ENCODE assay signal across 9 mouse cellular contexts in the genomic region with DNA sequence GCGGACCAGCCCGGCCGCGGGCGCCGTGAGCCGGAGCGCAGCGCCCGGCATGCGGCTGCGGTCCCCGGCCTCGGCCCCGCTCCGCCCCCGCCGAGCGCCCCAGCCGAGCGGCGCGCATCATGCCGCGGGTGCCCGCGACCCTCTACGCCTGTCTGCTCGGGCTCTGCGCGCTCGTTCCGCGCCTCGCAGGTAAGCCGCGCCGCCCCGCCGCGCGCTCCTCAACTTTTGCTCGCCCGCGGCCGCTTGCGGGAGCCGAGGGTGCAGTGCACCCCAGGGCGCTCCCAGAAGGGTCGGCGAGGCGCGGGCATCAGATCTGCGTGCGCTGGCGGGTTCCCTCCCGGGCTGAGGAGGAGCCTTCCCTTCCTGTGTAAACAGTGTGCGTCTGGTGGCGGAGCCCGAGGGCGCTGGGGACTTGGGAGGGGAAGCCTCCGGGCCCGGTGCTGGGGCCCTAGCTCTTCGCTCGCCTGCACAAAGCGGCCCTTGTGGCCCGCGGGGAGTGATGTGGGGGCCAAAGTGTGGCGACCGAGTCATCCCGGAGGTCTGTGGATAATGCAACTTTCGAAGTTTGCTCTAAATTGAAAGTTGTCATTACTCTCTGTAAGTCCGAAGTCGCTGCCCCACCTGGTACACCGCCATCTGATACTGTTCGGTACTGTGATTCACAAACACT. TPM values are rescaled to one million over a fixed set of nuclear protein-coding genes. Genes with fewer than 3 reads are reported as not detected.
DNase-seq lines count a peak whose midpoint lies in the region; ATAC-seq and TF ChIP-seq lines count a peak whose summit lies in the region.
"Had no signal": no experiment of that assay in that cellular context is flagged by ENCODE, and none has a peak within 500 bp of the region (broad histone marks: within the 10 kb centered on the region; RNA-seq: fewer than 3 reads in every experiment).

No protein-coding gene starts in this region.

- peak; percentile 75 for ATAC-seq in forebrain, postnatal 0 days
- peak; percentile 44 for ATAC-seq in hindbrain, embryonic 12.5 days (ENCODE audit: low FRiP score)
- ATAC-seq in limb, embryonic 11.5 days (ENCODE audit: insufficient number of reproducible peaks, low FRiP score, low TSS enrichment, low read depth) = peak; percentile 37

- DNase-seq in left cerebral cortex, adult 2 months (ENCODE audit: extremely low spot score in 1 of 2, low spot score in 2 of 2) = peak in 1 of 2 experiments; percentile 18
- no peak for DNase-seq in left cerebral cortex, postnatal 14 days (ENCODE audit: low spot score in 2 of 2)
- DNase-seq in cerebellum, adult 11 months = peak; percentile 47
- peak; percentile 43 for DNase-seq in forebrain, postnatal 0 days
- peak; percentile 70 for DNase-seq in limb, embryonic 11.5 days (ENCODE audit: low spot score)
- DNase-seq in mesoderm, embryonic 11.5 days (ENCODE audit: low read depth, low spot score) = peak; percentile 44

- 2% methylated on average over 67 of the region's 76 CpGs for WGBS in forebrain, postnatal 0 days
- under 1% methylated on average over 58 of the region's 76 CpGs for WGBS in hindbrain, embryonic 12.5 days
- 0% methylated on average over 47 of the region's 76 CpGs for WGBS in limb, embryonic 11.5 days

- H3K4me2 ChIP-seq in forebrain, postnatal 0 days (ENCODE audit: low read depth) = peak overlapping the region; percentile 98
- H3K4me2 ChIP-seq in hindbrain, embryonic 12.5 days (replicated peaks) = peak overlapping the region; percentile 99
- peak overlapping the region; percentile 76 for H3K4me2 ChIP-seq in limb, embryonic 11.5 days (ENCODE audit: low read depth, severe bottlenecking)

- no peak for TF ChIP-seq POLR2A in testis, adult 2 months (IDR thresholded peaks at IDR 0.05; ENCODE audit: control insufficient read depth, low read depth, low read length)

- peak overlapping the region; percentile 77 for H3K27ac ChIP-seq in left cerebral cortex, adult 2 months
- peak overlapping the region; percentile 40; the same call in 1 of the 2 replicates for H3K27ac ChIP-seq in forebrain, postnatal 0 days (ENCODE audit: low read depth, low read length)
- H3K27ac ChIP-seq in hindbrain, embryonic 12.5 days = peak overlapping the region; percentile 57; the same call in 1 of the 2 replicates
- peak overlapping the region; percentile 68 for H3K27ac ChIP-seq in limb, embryonic 11.5 days (replicated peaks; ENCODE audit: low read depth, low read length)
- H3K27ac ChIP-seq in testis, adult 2 months (ENCODE audit: control insufficient read depth, insufficient read depth, low read depth, low read length) = peak overlapping the region; percentile 7

- peak overlapping the region; percentile 54 for H3K4me3 ChIP-seq in left cerebral cortex, adult 2 months
- H3K4me3 ChIP-seq in forebrain, postnatal 0 days (ENCODE audit: low read depth, low read length) = peak overlapping the region; percentile 64
- H3K4me3 ChIP-seq in hindbrain, embryonic 12.5 days = peak overlapping the region; percentile 73
- H3K4me3 ChIP-seq in limb, embryonic 11.5 days (ENCODE audit: low read depth, low read length) = peak overlapping the region; percentile 97
- H3K4me3 ChIP-seq in testis, adult 2 months (ENCODE audit: control insufficient read depth, low read depth, low read length) = peak overlapping the region; percentile 71

- no peaks in the 10 kb centered on the region for H3K36me3 ChIP-seq in forebrain, postnatal 0 days (ENCODE audit: insufficient read depth)
- H3K36me3 ChIP-seq in hindbrain, embryonic 12.5 days = no peaks in the 10 kb centered on the region
- H3K36me3 ChIP-seq in limb, embryonic 11.5 days (ENCODE audit: control insufficient read depth, insufficient read depth, low read length) = no peaks in the 10 kb centered on the region
- H3K36me3 ChIP-seq in testis, adult 2 months (ENCODE audit: control insufficient read depth, insufficient read depth, low read length) = no peaks in the 10 kb centered on the region

- intact Hi-C loops in left cerebral cortex, adult 2 months (cut with DNase I) = loop anchor here (5.0 kb wide), 1 partner anchor 47 kb away; no protein-coding TSS in a partner anchor
- intact Hi-C loops in left cerebral cortex, postnatal 14 days (cut with DNase I) = loop anchor here (5.0 kb wide), 1 partner anchor 62 kb away; no protein-coding TSS in a partner anchor

- H3K27me3 ChIP-seq in forebrain, postnatal 0 days (ENCODE audit: insufficient read depth, low read length) = peaks cover 17% of the 10 kb centered on the region
- peaks cover 49% of the 10 kb centered on the region for H3K27me3 ChIP-seq in hindbrain, embryonic 12.5 days
- no peaks in the 10 kb centered on the region for H3K27me3 ChIP-seq in limb, embryonic 11.5 days (ENCODE audit: control insufficient read depth, insufficient read depth, low read length)
- H3K27me3 ChIP-seq in testis, adult 2 months (ENCODE audit: control insufficient read depth, insufficient read depth, low read length) = no peaks in the 10 kb centered on the region

- H3K9me3 ChIP-seq in forebrain, postnatal 0 days (ENCODE audit: low read length) = no peaks in the 10 kb centered on the region
- H3K9me3 ChIP-seq in hindbrain, embryonic 12.5 days (replicated peaks) = no peaks in the 10 kb centered on the region
- H3K9me3 ChIP-seq in limb, embryonic 11.5 days (ENCODE audit: control insufficient read depth, low read length) = no peaks in the 10 kb centered on the region

- no peak for TF ChIP-seq CTCF in left cerebral cortex, adult 2 months (IDR thresholded peaks at IDR 0.05)
- no peak for TF ChIP-seq CTCF in forebrain, postnatal 0 days (IDR thresholded peaks at IDR 0.05; ENCODE audit: low read depth)
- TF ChIP-seq CTCF in testis, adult 2 months (IDR thresholded peaks at IDR 0.05; ENCODE audit: control insufficient read depth, insufficient read depth, insufficient replicate concordance, low read depth, low read length) = no peak

- peak overlapping the region; percentile 53 for H3K9ac ChIP-seq in forebrain, postnatal 0 days
- peak overlapping the region; percentile 74 for H3K9ac ChIP-seq in hindbrain, embryonic 12.5 days
- H3K9ac ChIP-seq in limb, embryonic 11.5 days (ENCODE audit: low read length) = peak overlapping the region; percentile 89

- H3K4me1 ChIP-seq in forebrain, postnatal 0 days (ENCODE audit: insufficient read depth) = peaks cover 6% of the 10 kb centered on the region; the same call in 1 of the 2 replicates
- peaks cover 34% of the 10 kb centered on the region for H3K4me1 ChIP-seq in hindbrain, embryonic 12.5 days
- H3K4me1 ChIP-seq in limb, embryonic 11.5 days (ENCODE audit: control insufficient read depth, insufficient read depth, low read length) = peaks cover 31% of the 10 kb centered on the region
- H3K4me1 ChIP-seq in testis, adult 2 months (ENCODE audit: control insufficient read depth, insufficient read depth, low read length) = peaks cover 10% of the 10 kb centered on the region

RNA-seq across cellular contexts. Expression of a gene that starts 0.5 kb away (rescaled TPM):
- 10 to 100 TPM; 36.0 to 36.8 TPM for total RNA-seq in left cerebral cortex, adult 2 months (2021)
- total RNA-seq in left cerebral cortex, postnatal 14 days (2021) = 10 to 100 TPM; 32.5 to 32.7 TPM
- 30.4 and 49.3 TPM in 2 replicates for total RNA-seq in forebrain, postnatal 0 days (2014; rRNA removed)
- polyA plus RNA-seq in forebrain, postnatal 0 days (2015; fragmentation: Nextera tagmentation; extraction: Ambion mirVana) = 14.9 and 19.7 TPM in 2 replicates
- 48.3 and 48.9 TPM in 2 replicates for polyA plus RNA-seq in hindbrain, embryonic 12.5 days (2016; fragmentation: Nextera tagmentation; extraction: Ambion mirVana)
- 64.9 and 65.8 TPM in 2 replicates for polyA plus RNA-seq in limb, embryonic 11.5 days (2014; fragmentation: Nextera tagmentation; extraction: Ambion mirVana)
- polyA plus RNA-seq in testis, adult 2 months (2012; rRNA removed) = 27.6 and 33.0 TPM in 2 replicates

RNA-seq across cellular contexts. Expression of a gene that starts 36.1 kb away (rescaled TPM):
- under 1 TPM; 0.12 to 0.23 TPM for total RNA-seq in left cerebral cortex, adult 2 months (2021)
- not detected for total RNA-seq in left cerebral cortex, postnatal 14 days (2021)
- not detected in 2 replicates for total RNA-seq in forebrain, postnatal 0 days (2014; rRNA removed)
- polyA plus RNA-seq in forebrain, postnatal 0 days (2015; fragmentation: Nextera tagmentation; extraction: Ambion mirVana) = not detected in 2 replicates
- polyA plus RNA-seq in hindbrain, embryonic 12.5 days (2016; fragmentation: Nextera tagmentation; extraction: Ambion mirVana) = 0.12 TPM in 1 of 2 replicates, not detected in the other
- polyA plus RNA-seq in limb, embryonic 11.5 days (2014; fragmentation: Nextera tagmentation; extraction: Ambion mirVana) = 0.15 and 0.28 TPM in 2 replicates
- 0.25 and 0.32 TPM in 2 replicates for polyA plus RNA-seq in testis, adult 2 months (2012; rRNA removed)
- total RNA-seq: left cerebral cortex, postnatal 10 days had no signal

Comparison
In these comparisons a context has a peak if more than half of its experiments do, and no peak if none do; other contexts are left out.
1. DNase-seq: peak in cerebellum, adult 11 months (single experiment), forebrain, postnatal 0 days (single experiment), limb, embryonic 11.5 days (single experiment) and mesoderm, embryonic 11.5 days (single experiment); none in left cerebral cortex, postnatal 14 days (0 of 2).
2. H3K27ac ChIP-seq: peak in every context shown above with its lines; median percentile 77 in left cerebral cortex, adult 2 months; 68 in limb, embryonic 11.5 days; 57 in hindbrain, embryonic 12.5 days; 40 in forebrain, postnatal 0 days; 7 in testis, adult 2 months.
3. Peak in every context shown above with its lines, with median percentiles within 50 percentile points of each other: H3K4me3 ChIP-seq, ATAC-seq, H3K4me2 ChIP-seq and H3K9ac ChIP-seq.